Mouse (Mus musculus): ENCODE data around the gene Mum1. TPM values are rescaled to one million over a fixed set of nuclear protein-coding genes. Genes with fewer than 3 reads are reported as not detected.

Mum1 gene
- total and polyA plus RNA-seq, 2 experiments, result 7.1 to 10.1 TPM

DNA sequence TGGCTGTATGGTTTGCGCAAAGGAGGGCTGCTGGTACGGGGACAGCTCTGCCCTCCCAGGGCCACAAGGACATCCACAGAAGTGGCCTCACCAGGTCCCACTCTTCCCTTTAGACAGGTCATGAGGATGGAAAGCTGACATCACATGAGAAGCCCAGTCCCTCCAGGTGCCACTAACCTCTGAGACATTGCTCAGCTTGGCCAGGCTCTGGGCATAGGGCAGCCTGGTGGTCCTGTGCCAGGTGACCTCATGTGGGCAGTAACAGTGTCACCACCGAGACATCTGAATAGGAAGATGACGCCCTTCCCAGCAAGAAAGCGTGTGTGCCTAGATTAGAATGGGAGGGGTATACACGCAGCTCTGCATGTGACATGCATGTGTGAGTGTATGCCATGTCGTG is 43.7 kb upstream of the Mum1 start:
- peaks cover 4% of the 10 kb centered on the region; the same call in 1 of the 2 replicates for H3K27me3 ChIP-seq (ENCODE audit: control insufficient read depth, insufficient read depth, low read length)
- H3K27ac ChIP-seq (replicated peaks; ENCODE audit: insufficient read depth, low read depth, low read length), result no peak overlapping the region
- H3K36me3 ChIP-seq (ENCODE audit: control insufficient read depth, insufficient read depth, low read length), result no peaks in the 10 kb centered on the region
- 92% methylated on average over 7 of the region's 7 CpGs for WGBS
- no peak overlapping the region for H3K4me3 ChIP-seq (ENCODE audit: insufficient read depth, low read depth, low read length)
- H3K79me2 ChIP-seq (ENCODE audit: control insufficient read depth, insufficient read depth, low read length), result no peaks in the 10 kb centered on the region
- no peak for TF ChIP-seq POLR2A (IDR thresholded peaks at IDR 0.05; ENCODE audit: extremely low read depth, insufficient read depth, low read length)
- TF ChIP-seq CTCF (IDR thresholded peaks at IDR 0.05; ENCODE audit: low read depth, low read length), result no peak
- no peak overlapping the region for H3K9ac ChIP-seq (ENCODE audit: low read depth, low read length)
- DNase-seq (ENCODE audit: extremely low read depth, low read depth, low spot score), result no peak
- no peaks in the 10 kb centered on the region for H3K4me1 ChIP-seq (ENCODE audit: control insufficient read depth, insufficient read depth, low read length)

DNA sequence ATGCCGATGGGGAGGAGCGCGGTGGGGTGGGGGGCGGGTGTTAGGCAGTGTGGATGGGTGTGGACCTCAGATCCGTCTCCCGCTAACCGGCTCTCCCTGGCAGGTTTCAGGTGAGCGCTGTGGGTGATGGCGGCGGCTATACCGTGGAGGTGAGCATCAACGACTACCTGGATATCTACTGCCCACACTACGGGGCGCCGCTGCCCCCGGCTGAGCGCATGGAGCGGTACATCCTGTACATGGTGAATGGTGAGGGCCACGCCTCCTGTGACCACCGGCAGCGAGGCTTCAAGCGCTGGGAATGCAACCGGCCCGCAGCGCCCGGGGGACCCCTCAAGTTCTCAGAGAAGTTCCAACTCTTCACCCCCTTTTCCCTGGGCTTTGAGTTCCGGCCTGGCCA is 39.6 kb upstream of the Mum1 start:
- WGBS, result 62% methylated on average over 27 of the region's 27 CpGs
- Histone ChIP-seq H3K27me3 (ENCODE audit: control insufficient read depth, insufficient read depth, low read length) (peaks cover 8% of the 10 kb centered on the region), H3K4me3 (ENCODE audit: insufficient read depth, low read depth, low read length) (no peak overlapping the region), H3K9ac (ENCODE audit: low read depth, low read length) (no peak overlapping the region), H3K4me1 (ENCODE audit: control insufficient read depth, insufficient read depth, low read length) (no peaks in the 10 kb centered on the region), H3K79me2 (ENCODE audit: control insufficient read depth, insufficient read depth, low read length) (no peaks in the 10 kb centered on the region), H3K36me3 (ENCODE audit: control insufficient read depth, insufficient read depth, low read length) (no peaks in the 10 kb centered on the region), H3K27ac (replicated peaks; ENCODE audit: insufficient read depth, low read depth, low read length) (no peak overlapping the region)
- TF ChIP-seq CTCF (IDR thresholded peaks at IDR 0.05; ENCODE audit: low read depth, low read length), result no peak
- TF ChIP-seq POLR2A (IDR thresholded peaks at IDR 0.05; ENCODE audit: extremely low read depth, insufficient read depth, low read length), result no peak
- no peak for DNase-seq (ENCODE audit: extremely low read depth, low read depth, low spot score)

GRCm38 (mm10) chr10:80187739-80188138 is 38.5 kb upstream of the Mum1 start:
- TF ChIP-seq CTCF (IDR thresholded peaks at IDR 0.05; ENCODE audit: low read depth, low read length), result no peak
- TF ChIP-seq POLR2A (IDR thresholded peaks at IDR 0.05; ENCODE audit: extremely low read depth, insufficient read depth, low read length), result no peak
- DNase-seq (ENCODE audit: extremely low read depth, low read depth, low spot score), result no peak
- 93% methylated on average over 10 of the region's 10 CpGs for WGBS
- Histone ChIP-seq H3K27ac (replicated peaks; ENCODE audit: insufficient read depth, low read depth, low read length) (no peak overlapping the region), H3K4me3 (ENCODE audit: insufficient read depth, low read depth, low read length) (no peak overlapping the region), H3K9ac (ENCODE audit: low read depth, low read length) (no peak overlapping the region), H3K36me3 (ENCODE audit: control insufficient read depth, insufficient read depth, low read length) (no peaks in the 10 kb centered on the region), H3K27me3 (ENCODE audit: control insufficient read depth, insufficient read depth, low read length) (peaks cover 8% of the 10 kb centered on the region), H3K79me2 (ENCODE audit: control insufficient read depth, insufficient read depth, low read length) (no peaks in the 10 kb centered on the region), H3K4me1 (ENCODE audit: control insufficient read depth, insufficient read depth, low read length) (no peaks in the 10 kb centered on the region)

DNA sequence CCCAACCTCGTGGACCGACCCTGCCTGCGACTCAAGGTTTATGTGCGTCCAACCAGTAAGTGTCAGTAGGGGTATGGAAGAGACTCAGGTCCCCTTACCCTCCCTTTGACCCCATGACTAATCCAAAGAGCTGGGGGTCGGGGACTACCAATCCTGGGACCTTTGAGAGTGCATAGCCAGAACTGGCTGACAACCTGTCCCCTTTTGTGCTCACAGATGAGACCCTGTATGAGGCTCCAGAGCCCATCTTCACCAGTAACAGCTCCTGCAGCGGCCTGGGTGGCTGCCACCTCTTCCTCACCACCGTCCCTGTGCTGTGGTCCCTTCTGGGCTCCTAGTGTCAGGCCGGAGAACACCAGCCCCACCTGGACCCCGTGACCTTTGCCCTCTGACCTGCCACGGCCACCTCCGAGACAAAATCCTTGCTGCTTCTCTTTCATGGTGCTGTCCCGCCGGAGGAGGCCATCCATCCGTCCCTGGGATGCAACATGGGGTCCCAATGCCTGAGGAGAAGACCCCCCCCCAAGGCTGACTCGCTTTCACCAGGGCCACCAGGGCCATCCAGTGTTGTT is 37.7 kb upstream of the Mum1 start:
- TF ChIP-seq POLR2A (IDR thresholded peaks at IDR 0.05; ENCODE audit: extremely low read depth, insufficient read depth, low read length) (no peak), CTCF (IDR thresholded peaks at IDR 0.05; ENCODE audit: low read depth, low read length) (no peak)
- Histone ChIP-seq H3K79me2 (ENCODE audit: control insufficient read depth, insufficient read depth, low read length) (no peaks in the 10 kb centered on the region), H3K36me3 (ENCODE audit: control insufficient read depth, insufficient read depth, low read length) (no peaks in the 10 kb centered on the region), H3K27me3 (ENCODE audit: control insufficient read depth, insufficient read depth, low read length) (peaks cover 8% of the 10 kb centered on the region), H3K4me3 (ENCODE audit: insufficient read depth, low read depth, low read length) (no peak overlapping the region), H3K9ac (ENCODE audit: low read depth, low read length) (no peak overlapping the region), H3K4me1 (ENCODE audit: control insufficient read depth, insufficient read depth, low read length) (no peaks in the 10 kb centered on the region), H3K27ac (replicated peaks; ENCODE audit: insufficient read depth, low read depth, low read length) (no peak overlapping the region)
- WGBS, result 82% methylated on average over 15 of the region's 15 CpGs
- no peak for DNase-seq (ENCODE audit: extremely low read depth, low read depth, low spot score)

GRCm38 (mm10) chr10:80189999-80190398 is 36.2 kb upstream of the Mum1 start:
- H3K9ac ChIP-seq (ENCODE audit: low read depth, low read length), result no peak overlapping the region; the same call in 1 of the 2 replicates
- DNase-seq (ENCODE audit: extremely low read depth, low read depth, low spot score), result no peak
- 14% methylated on average over 21 of the region's 21 CpGs for WGBS
- no peak overlapping the region for H3K4me3 ChIP-seq (ENCODE audit: insufficient read depth, low read depth, low read length)
- no peaks in the 10 kb centered on the region for H3K4me1 ChIP-seq (ENCODE audit: control insufficient read depth, insufficient read depth, low read length)
- peaks cover 8% of the 10 kb centered on the region for H3K27me3 ChIP-seq (ENCODE audit: control insufficient read depth, insufficient read depth, low read length)
- H3K79me2 ChIP-seq (ENCODE audit: control insufficient read depth, insufficient read depth, low read length), result no peaks in the 10 kb centered on the region
- H3K27ac ChIP-seq (replicated peaks; ENCODE audit: insufficient read depth, low read depth, low read length), result no peak overlapping the region
- TF ChIP-seq POLR2A (IDR thresholded peaks at IDR 0.05; ENCODE audit: extremely low read depth, insufficient read depth, low read length) (no peak), CTCF (IDR thresholded peaks at IDR 0.05; ENCODE audit: low read depth, low read length) (no peak)
- no peaks in the 10 kb centered on the region for H3K36me3 ChIP-seq (ENCODE audit: control insufficient read depth, insufficient read depth, low read length)

DNA sequence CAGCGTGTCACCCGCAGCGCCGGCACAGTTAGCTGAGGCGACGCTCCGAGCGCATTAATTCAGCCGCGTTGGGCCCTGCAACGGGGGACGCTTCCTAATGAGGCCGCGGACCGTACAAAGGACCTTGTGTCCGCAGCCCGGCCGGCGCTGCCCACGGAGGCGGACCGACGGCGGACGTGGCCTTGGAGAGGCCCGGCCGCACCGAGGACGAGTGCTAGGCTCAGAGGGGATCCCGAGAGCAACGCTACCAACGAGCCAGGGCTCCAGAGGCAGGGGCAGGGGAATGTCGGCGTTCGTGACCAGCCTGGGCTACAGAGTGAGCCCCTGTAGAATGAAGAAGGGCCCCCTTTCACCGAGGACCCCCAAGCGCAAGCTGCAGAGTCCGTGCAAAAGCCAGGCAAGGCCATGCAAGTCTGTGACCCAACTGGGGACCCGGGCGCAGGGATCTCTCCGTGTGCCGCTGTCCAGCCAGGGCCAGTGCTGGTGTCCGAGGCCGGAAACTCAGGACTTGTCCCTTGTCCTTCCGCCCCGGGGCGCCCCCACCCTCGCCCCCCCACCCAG is 35.7 kb upstream of the Mum1 start:
- Histone ChIP-seq H3K4me1 (ENCODE audit: control insufficient read depth, insufficient read depth, low read length) (no peaks in the 10 kb centered on the region), H3K4me3 (ENCODE audit: insufficient read depth, low read depth, low read length) (peak overlapping the region; percentile 13; the same call in 1 of the 2 replicates), H3K27me3 (ENCODE audit: control insufficient read depth, insufficient read depth, low read length) (peaks cover 8% of the 10 kb centered on the region), H3K79me2 (ENCODE audit: control insufficient read depth, insufficient read depth, low read length) (no peaks in the 10 kb centered on the region), H3K27ac (replicated peaks; ENCODE audit: insufficient read depth, low read depth, low read length) (no peak overlapping the region), H3K9ac (ENCODE audit: low read depth, low read length) (0 out of 2 replicates have a peak overlapping the region, but pooled peaks have one; percentile 19), H3K36me3 (ENCODE audit: control insufficient read depth, insufficient read depth, low read length) (no peaks in the 10 kb centered on the region)
- WGBS, result 2% methylated on average over 47 of the region's 48 CpGs
- DNase-seq (ENCODE audit: extremely low read depth, low read depth, low spot score), result no peak
- TF ChIP-seq CTCF (IDR thresholded peaks at IDR 0.05; ENCODE audit: low read depth, low read length) (no peak), POLR2A (IDR thresholded peaks at IDR 0.05; ENCODE audit: extremely low read depth, insufficient read depth, low read length) (no peak)
